Mouse (Mus musculus) left cerebral cortex, postnatal 36 days (tissue): ENCODE measurements around the gene Prex1. TPM values are rescaled to one million over a fixed set of nuclear protein-coding genes. Genes with fewer than 3 reads are reported as not detected.
"Not testable (repeated sequence)": the region's sequence is repeated elsewhere in the genome, so short reads cannot be mapped to it uniquely, and the experiment has no call there.

Experiments
- DNase-seq, 2 experiments: peaks; one replicate each; pipeline ENCODE4 v3.0.0; 2021 to 2022; ENCODE audit warnings: low spot score in 2 of 2, mixed read lengths in 1 of 2
- intact Hi-C: fragments of 180-260 bp; cut with DNase I; formaldehyde crosslinking; loops from one replicate; pipeline ENCODE4 v1.15.1; 2025
- total RNA-seq, 2 experiments: library from RNA; stranded (reverse); gene quantifications; 2 replicates each; pipeline ENCODE4 v1.2.3; 2021

Prex1 gene
- total RNA-seq, 2 experiments from 2014 or later = 104 to 114 TPM

DNA sequence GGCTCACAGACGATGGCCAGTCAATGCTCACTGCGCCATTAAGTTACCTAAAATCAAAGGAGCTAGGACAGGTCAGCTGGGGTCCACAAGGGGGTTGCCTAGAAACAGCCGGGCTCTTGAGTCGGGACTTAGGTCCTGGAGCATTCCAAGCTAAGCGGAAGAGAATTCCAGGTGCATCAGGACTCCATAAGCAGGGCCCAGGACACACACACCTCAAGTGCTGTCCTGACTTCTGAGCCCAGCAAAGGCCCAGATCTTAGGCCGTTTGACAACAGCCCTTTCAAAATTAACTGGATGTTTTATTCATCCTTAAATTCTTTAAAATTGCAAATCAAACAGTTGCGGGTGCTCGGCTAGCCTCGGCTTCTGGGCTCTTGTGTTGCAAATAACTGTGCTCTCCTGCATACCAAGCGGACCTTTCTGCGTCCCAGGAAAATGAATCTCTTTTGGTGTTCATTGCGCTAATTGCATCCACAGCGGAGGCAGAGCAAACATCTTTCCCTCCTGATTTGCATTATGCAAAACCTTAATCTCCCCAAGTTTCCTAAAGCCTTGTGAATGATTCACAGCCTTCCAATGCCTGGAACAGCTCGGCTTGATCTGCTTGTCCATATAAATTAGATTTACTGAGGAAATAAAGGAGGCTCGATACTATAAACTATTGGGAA is 161.7 kb downstream of the Prex1 start:
- intact Hi-C loops = no loop called here
- DNase-seq = no peak

GRCm38 (mm10) chr2:166549871-166550270 is 163.8 kb downstream of the Prex1 start:
- DNase-seq = no peak
- intact Hi-C loops = loop anchor here (5.0 kb wide), 1 partner anchor 113 kb away; no protein-coding TSS in a partner anchor

DNA sequence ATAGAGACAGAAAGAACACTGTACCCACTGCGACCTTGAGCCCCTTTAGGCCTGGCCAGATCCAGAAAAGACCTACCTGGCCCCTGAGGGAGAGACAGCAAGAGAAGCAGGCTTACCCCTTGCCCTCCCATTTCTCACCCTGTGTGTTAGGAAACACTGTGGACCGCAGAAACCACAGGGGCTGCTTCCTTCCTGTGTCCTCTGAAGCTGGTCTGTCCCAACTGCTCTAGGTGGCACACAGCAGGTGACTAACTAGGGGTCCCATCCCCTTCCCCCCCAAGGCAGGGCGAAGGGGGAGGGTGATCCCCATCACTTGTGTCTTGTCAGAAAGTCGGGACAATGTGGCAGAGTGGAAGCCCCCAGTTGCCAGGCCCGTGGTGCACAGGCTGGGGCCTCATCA is 164.6 kb downstream of the Prex1 start:
- intact Hi-C loops = loop anchor here (5.0 kb wide), 1 partner anchor 112 kb away; no protein-coding TSS in a partner anchor
- DNase-seq = no peak

GRCm38 (mm10) chr2:166545580-166545979 is 168.1 kb downstream of the Prex1 start:
- intact Hi-C loops = loop anchor here (5.0 kb wide), 1 partner anchor 108 kb away; no protein-coding TSS in a partner anchor
- no peak for DNase-seq

- intact Hi-C loops = loop anchor here (5.0 kb wide), 2 partner anchors 67 to 107 kb away; no protein-coding TSS in a partner anchor
- DNase-seq = peak; percentile 41 to 45
Measured at GRCm38 (mm10) chr2:166544575-166545251, 168.9 kb downstream of the Prex1 start.

DNA sequence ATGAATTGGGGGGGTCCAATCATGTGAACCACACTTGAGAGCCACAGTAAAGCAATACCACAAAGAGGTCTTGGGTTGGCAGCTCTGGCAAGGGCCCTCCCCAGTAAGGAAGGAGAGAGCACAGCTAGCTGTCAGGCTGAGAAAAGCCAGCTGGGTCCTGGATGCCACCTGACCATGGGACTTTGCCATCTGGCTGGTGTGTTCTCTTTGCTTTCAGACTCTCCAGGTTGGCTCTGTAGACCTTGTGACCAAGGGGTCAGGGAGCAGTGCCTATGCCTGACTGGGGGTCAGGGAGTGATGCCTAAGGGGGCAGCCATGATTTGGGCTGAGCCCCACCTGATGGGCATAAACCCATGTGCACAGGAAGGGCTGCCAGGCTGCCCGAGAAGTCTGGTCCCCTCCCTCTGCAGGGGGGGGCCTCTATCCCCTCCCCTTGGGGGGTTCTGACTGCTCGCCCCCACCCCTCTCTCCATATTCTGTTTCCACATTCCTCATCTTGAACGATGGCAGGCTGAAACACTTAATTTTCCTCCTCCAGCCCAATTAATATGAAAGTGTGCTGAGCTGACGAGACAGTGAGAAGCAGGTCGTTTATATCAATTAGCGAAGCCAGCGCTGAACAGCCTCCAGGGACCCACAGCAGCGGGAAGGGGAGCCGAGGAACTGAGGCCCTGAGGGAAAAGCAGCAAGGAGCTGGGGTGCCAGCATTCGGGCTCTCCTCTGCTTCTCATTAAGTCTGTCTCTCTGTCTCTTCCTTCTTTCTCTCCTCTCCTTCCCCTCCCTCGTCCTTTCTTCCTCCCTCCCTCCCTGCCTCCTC is 172.3 kb downstream of the Prex1 start:
- intact Hi-C loops = loop anchor here (5.0 kb wide), 1 partner anchor 64 kb away; no protein-coding TSS in a partner anchor
- no peak for DNase-seq

GRCm38 (mm10) chr2:166540216-166540615 is 173.4 kb downstream of the Prex1 start:
- intact Hi-C loops = loop anchor here (5.0 kb wide), 1 partner anchor 63 kb away; no protein-coding TSS in a partner anchor
- no peak for DNase-seq

DNA sequence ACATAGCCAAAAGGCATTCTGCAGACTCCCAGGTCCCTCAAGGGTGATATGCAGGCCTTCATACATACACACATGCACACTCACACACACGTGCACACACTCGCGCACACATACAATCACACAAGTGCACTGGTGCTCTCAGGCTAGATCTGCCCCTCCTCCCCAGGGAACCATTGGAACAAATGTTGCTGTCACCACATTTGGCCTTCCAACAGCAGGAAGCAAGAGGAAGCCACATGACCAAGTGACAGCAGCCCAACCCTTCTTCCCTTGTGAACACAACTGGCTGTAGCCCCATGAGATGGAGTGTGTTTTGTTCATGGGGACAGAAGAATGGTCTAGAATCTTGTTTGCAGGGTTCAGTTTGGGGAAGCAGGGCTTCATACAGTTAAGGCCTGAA is 176.7 kb downstream of the Prex1 start:
- intact Hi-C loops = no loop called here
- DNase-seq = no peak

GRCm38 (mm10) chr2:166535519-166535918 is 178.1 kb downstream of the Prex1 start:
- no peak for DNase-seq
- intact Hi-C loops = no loop called here

GRCm38 (mm10) chr2:166526204-166526603 is 187.4 kb downstream of the Prex1 start:
- DNase-seq = no peak
- intact Hi-C loops = no loop called here

DNA sequence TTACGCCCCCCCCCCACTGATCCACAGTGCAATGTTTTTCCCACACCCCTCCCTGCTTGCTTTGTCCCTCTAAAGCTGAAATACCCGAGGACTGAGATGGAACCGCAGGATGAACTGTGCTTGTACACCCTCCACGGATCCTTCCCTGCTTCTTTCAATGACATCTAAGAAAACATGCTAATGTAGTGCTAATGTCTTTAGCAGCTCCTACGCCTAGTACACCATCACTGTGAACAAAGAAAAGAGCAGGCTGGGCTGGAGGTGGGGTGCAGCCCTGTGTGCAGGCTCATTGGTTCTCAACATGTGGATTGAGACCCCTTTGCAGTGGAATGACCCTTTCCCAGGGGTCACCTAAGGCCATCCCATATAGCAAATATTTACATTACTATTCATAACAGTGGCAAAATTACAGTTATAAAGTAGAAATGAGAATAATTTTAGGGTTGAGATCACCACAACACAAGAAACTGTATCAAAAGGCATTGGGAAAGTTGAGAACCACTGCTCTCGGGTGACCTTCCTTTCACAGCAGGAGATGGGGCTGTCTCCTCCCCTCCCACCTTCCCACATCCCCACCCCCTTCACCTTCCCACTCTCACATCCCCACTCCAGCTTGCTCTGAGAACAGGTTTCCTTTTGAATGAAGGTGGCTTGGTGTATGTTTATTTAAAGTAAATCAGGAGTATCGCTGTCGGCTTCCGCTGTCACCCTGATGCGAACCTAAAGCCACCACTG is 190.3 kb downstream of the Prex1 start:
- intact Hi-C loops = no loop called here
- DNase-seq = no peak

DNA sequence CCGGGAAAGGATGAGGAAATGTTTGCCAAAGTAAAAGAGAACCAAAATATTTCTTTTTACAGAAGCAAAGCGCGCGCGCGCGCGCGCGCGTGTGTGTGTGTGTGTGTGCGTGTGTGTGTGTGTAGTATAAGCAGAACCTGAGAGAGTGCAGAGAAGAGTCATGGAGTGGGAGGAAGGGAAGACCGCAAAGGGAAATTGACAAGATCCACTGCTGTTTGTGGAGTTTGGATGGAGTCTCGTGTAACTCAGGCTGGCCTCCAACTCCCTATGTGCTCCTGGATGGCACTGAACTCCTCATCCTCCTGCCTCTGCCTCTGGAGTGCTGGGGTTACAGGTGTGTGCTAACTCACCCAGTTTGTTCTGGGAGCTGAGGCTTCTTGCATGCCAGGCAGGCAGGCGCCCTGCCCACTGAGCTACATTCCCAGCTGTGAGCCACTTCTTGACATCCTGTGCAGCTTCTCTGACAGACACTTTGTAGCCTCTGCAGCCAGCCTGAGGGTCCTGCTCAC is 191.0 kb downstream of the Prex1 start:
- DNase-seq = no peak
- intact Hi-C loops = no loop called here

DNA sequence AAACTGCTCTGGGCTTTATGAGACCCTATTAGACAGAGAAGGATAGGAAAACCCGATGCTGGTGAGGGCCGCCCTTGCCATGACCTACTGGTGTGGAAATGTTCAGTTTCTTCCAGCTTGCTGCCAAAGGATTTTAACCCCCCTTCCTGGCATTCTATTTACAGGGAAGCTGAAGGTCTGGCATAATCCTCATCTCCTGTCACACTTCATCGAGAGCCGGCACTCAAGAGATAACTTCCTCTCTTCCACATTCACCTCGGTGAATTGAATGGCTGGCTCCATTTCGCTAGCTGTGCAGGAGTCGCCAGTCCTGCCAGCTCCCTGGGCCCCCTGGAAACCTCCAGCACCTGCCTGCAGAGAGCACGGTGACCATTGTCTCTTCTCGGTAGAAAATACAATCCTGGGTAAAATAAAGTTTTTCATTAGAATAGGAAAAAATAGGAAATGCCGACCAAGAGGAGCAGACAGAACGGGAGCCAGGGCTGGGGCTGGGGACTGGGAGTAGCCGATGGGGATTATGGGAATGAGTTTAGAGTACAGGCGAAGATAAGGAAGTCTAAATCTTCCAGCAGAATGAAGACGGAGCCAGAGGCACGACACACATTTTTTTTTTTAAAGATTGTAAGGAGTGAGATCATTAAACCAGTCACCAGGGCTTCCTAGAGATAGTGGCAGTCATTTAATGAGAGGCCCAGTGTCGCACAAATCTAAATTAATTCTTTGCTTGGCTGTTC is 191.6 kb downstream of the Prex1 start:
- intact Hi-C loops = no loop called here
- no peak for DNase-seq

- intact Hi-C loops = no loop called here
- no peak for DNase-seq
Measured at GRCm38 (mm10) chr2:166521461-166521860, 192.2 kb downstream of the Prex1 start.

DNA sequence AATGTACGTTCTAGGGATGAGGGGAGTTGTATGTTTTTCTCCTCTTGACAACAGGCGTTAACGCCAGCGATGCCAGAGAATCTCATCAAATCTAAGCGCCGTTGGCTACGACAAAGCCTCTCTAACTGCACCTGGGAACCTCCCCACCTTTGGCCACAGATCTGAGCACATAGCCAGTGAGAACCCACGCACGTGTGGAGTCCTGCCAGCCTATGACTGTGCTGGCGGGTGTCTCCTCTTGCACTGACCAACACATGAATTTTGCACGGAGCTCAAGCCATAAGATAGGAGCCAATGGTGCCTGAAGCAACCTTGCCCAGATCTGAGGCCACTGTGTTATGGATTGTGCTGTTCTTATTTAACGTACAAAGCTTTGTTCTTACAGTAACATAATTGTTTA is 193.1 kb downstream of the Prex1 start:
- intact Hi-C loops = no loop called here

GRCm38 (mm10) chr2:166517392-166518174 is 196.0 kb downstream of the Prex1 start:
- intact Hi-C loops = not testable (repeated sequence)
- peak in 1 of 2 experiments; percentile 21 for DNase-seq

More for the DNA sequence above, 193.1 kb downstream of the Prex1 start:
- no peak for DNase-seq

DNA sequence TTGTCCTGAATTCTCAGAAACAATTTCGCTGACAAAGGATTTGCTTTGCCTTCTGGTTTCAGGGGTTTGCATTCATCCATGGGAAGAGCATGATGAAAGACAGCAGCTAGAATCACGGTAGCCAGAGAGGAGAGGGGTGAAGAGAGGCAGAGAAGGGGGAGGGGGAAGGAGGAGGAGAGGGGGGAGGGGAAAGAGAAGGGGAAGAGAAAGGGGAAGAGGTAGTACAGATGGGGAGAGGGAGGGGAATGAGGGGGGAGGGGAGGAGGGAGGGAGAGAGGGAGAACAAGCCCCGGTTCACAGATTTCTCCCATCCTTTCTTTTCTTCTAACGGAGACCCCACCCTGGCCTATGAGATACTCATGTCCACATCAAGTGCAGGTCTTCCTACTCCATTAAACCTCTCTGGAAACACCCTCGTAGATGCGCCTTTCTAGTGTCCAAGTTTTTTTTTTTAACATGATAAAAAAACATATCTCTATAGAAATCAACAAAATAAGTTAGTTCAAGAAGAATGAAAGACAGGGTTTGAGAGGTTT is 196.7 kb downstream of the Prex1 start:
- no peak for DNase-seq
- intact Hi-C loops = no loop called here
